Mouse (Mus musculus): ENCODE results near the gene 4930524J08Rik. TPM values are rescaled to one million over a fixed set of nuclear protein-coding genes. Genes with fewer than 3 reads are reported as not detected.

Gene 4930524J08Rik
- polyA plus RNA-seq, 1 experiment from 2014 or later: 3.4 TPM

DNA sequence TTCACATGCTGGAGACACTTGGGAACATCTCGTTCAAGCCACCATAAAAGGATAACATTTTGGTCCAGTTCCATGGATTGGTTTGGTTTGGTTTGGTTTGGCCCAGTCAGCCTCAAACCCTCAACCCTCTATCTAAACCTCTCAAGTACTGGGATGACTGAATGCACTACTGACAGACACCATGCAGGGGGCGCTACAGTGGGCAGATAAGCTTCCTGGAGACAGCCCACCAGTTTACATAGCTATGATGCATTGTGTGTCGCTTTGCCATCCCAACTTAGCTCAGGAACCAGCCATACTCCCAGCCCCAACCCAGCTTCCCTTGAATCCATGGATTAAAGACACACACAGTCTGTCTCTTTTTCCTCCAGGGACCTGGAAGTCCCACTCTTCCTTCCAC is 29.6 kb downstream of the 4930524J08Rik start:
- DNase-seq (ENCODE audit: low spot score) (no peak), ATAC-seq (ENCODE audit: insufficient number of reproducible peaks, low FRiP score, low TSS enrichment, low read depth) (no peak)
- Histone ChIP-seq H3K36me3 (ENCODE audit: control insufficient read depth, insufficient read depth, low read length) (no peaks in the 10 kb centered on the region), H3K4me2 (ENCODE audit: low read depth, severe bottlenecking) (no peak overlapping the region), H3K4me1 (ENCODE audit: control insufficient read depth, insufficient read depth, low read length) (no peaks in the 10 kb centered on the region), H3K27me3 (ENCODE audit: control insufficient read depth, insufficient read depth, low read length) (no peaks in the 10 kb centered on the region), H3K9ac (ENCODE audit: low read length) (no peak overlapping the region), H3K27ac (replicated peaks; ENCODE audit: low read depth, low read length) (no peak overlapping the region), H3K4me3 (ENCODE audit: low read depth, low read length) (no peak overlapping the region), H3K9me3 (ENCODE audit: control insufficient read depth, low read length) (no peaks in the 10 kb centered on the region)
- 61% methylated on average over 3 of the region's 3 CpGs for WGBS

GRCm38 (mm10) chr5:100012599-100012998 is 33.7 kb downstream of the 4930524J08Rik start:
- no peak overlapping the region for H3K4me2 ChIP-seq (ENCODE audit: low read depth, severe bottlenecking)
- H3K4me3 ChIP-seq (ENCODE audit: low read depth, low read length): no peak overlapping the region
- H3K27me3 ChIP-seq (ENCODE audit: control insufficient read depth, insufficient read depth, low read length): no peaks in the 10 kb centered on the region
- H3K27ac ChIP-seq (replicated peaks; ENCODE audit: low read depth, low read length): no peak overlapping the region
- H3K9me3 ChIP-seq (ENCODE audit: control insufficient read depth, low read length): no peaks in the 10 kb centered on the region
- H3K36me3 ChIP-seq (ENCODE audit: control insufficient read depth, insufficient read depth, low read length): no peaks in the 10 kb centered on the region
- ATAC-seq (ENCODE audit: insufficient number of reproducible peaks, low FRiP score, low TSS enrichment, low read depth): no peak
- WGBS: 86% methylated on average over 9 of the region's 9 CpGs
- DNase-seq (ENCODE audit: low spot score): no peak
- H3K4me1 ChIP-seq (ENCODE audit: control insufficient read depth, insufficient read depth, low read length): no peaks in the 10 kb centered on the region
- no peak overlapping the region for H3K9ac ChIP-seq (ENCODE audit: low read length)

- no peak for DNase-seq (ENCODE audit: low spot score)
- no peak overlapping the region for H3K9ac ChIP-seq (ENCODE audit: low read length)
- no peak overlapping the region for H3K4me3 ChIP-seq (ENCODE audit: low read depth, low read length)
- no peak for ATAC-seq (ENCODE audit: insufficient number of reproducible peaks, low FRiP score, low TSS enrichment, low read depth)
- H3K4me1 ChIP-seq (ENCODE audit: control insufficient read depth, insufficient read depth, low read length): no peaks in the 10 kb centered on the region
- H3K4me2 ChIP-seq (ENCODE audit: low read depth, severe bottlenecking): no peak overlapping the region
- H3K27ac ChIP-seq (replicated peaks; ENCODE audit: low read depth, low read length): no peak overlapping the region
- H3K9me3 ChIP-seq (ENCODE audit: control insufficient read depth, low read length): no peaks in the 10 kb centered on the region
- H3K36me3 ChIP-seq (ENCODE audit: control insufficient read depth, insufficient read depth, low read length): no peaks in the 10 kb centered on the region
- no peaks in the 10 kb centered on the region for H3K27me3 ChIP-seq (ENCODE audit: control insufficient read depth, insufficient read depth, low read length)
These were observed 41.2 kb downstream of the 4930524J08Rik start for GRCm38 (mm10) chr5:100020089-100020488.

- WGBS: 73% methylated on average over 5 of the region's 5 CpGs
- H3K9ac ChIP-seq (ENCODE audit: low read length): no peak overlapping the region; the same call in 1 of the 2 replicates
These were observed 45.5 kb downstream of the 4930524J08Rik start for GRCm38 (mm10) chr5:100024403-100024802.

GRCm38 (mm10) chr5:100024868-100025267 is 46.0 kb downstream of the 4930524J08Rik start:
- Histone ChIP-seq H3K36me3 (ENCODE audit: control insufficient read depth, insufficient read depth, low read length) (no peaks in the 10 kb centered on the region), H3K27me3 (ENCODE audit: control insufficient read depth, insufficient read depth, low read length) (no peaks in the 10 kb centered on the region), H3K27ac (replicated peaks; ENCODE audit: low read depth, low read length) (no peak overlapping the region), H3K4me2 (ENCODE audit: low read depth, severe bottlenecking) (no peak overlapping the region), H3K4me1 (ENCODE audit: control insufficient read depth, insufficient read depth, low read length) (no peaks in the 10 kb centered on the region), H3K9ac (ENCODE audit: low read length) (no peak overlapping the region), H3K9me3 (ENCODE audit: control insufficient read depth, low read length) (no peaks in the 10 kb centered on the region), H3K4me3 (ENCODE audit: low read depth, low read length) (no peak overlapping the region)
- WGBS: 74% methylated on average over 1 of the region's 1 CpGs
- ATAC-seq (ENCODE audit: insufficient number of reproducible peaks, low FRiP score, low TSS enrichment, low read depth): no peak
- DNase-seq (ENCODE audit: low spot score): no peak

More at GRCm38 (mm10) chr5:100024403-100024802, 45.5 kb downstream of the 4930524J08Rik start:
- no peak for ATAC-seq (ENCODE audit: insufficient number of reproducible peaks, low FRiP score, low TSS enrichment, low read depth)
- Histone ChIP-seq H3K4me3 (ENCODE audit: low read depth, low read length) (no peak overlapping the region), H3K9me3 (ENCODE audit: control insufficient read depth, low read length) (no peaks in the 10 kb centered on the region), H3K27me3 (ENCODE audit: control insufficient read depth, insufficient read depth, low read length) (no peaks in the 10 kb centered on the region), H3K4me2 (ENCODE audit: low read depth, severe bottlenecking) (no peak overlapping the region), H3K4me1 (ENCODE audit: control insufficient read depth, insufficient read depth, low read length) (no peaks in the 10 kb centered on the region), H3K27ac (replicated peaks; ENCODE audit: low read depth, low read length) (no peak overlapping the region), H3K36me3 (ENCODE audit: control insufficient read depth, insufficient read depth, low read length) (no peaks in the 10 kb centered on the region)
- no peak for DNase-seq (ENCODE audit: low spot score)

Other genes starting within 250 kb of the 4930524J08Rik start
- 58.9 and 59.9 TPM in 2 replicates for gene Rasgef1b, start 250.0 kb upstream of the 4930524J08Rik start, polyA plus RNA-seq (2014; fragmentation: Nextera tagmentation; extraction: Ambion mirVana)
- 0.30 and 0.35 TPM in 2 replicates for gene Vamp9, start 72.8 kb upstream of the 4930524J08Rik start, polyA plus RNA-seq (2014; fragmentation: Nextera tagmentation; extraction: Ambion mirVana)
- 294 and 310 TPM in 2 replicates for gene Hnrnpd, start 123 bp upstream of the 4930524J08Rik start, polyA plus RNA-seq (2014; fragmentation: Nextera tagmentation; extraction: Ambion mirVana)
- gene Hnrnpdl, start 60.6 kb downstream of the 4930524J08Rik start, polyA plus RNA-seq (2014; fragmentation: Nextera tagmentation; extraction: Ambion mirVana): 254 and 268 TPM in 2 replicates
- 57.4 and 58.7 TPM in 2 replicates for gene Enoph1, start 60.9 kb downstream of the 4930524J08Rik start, polyA plus RNA-seq (2014; fragmentation: Nextera tagmentation; extraction: Ambion mirVana)
- gene Tmem150c, start 180.7 kb downstream of the 4930524J08Rik start, polyA plus RNA-seq (2014; fragmentation: Nextera tagmentation; extraction: Ambion mirVana): 0.40 and 0.43 TPM in 2 replicates